Mouse (Mus musculus) E14TG2a.4 (cell line): Measurements from ENCODE around the gene Chst14.

Experiments
- CTCF ChIP-seq: conservative IDR thresholded peaks from 2 replicates; pipeline ENCODE4 v1.5.1; 2014; ENCODE audit warnings: low read length
- POU5F1 ChIP-seq: IDR thresholded peaks from 2 replicates; pipeline ENCODE4 v1.6.1; 2014; ENCODE audit warnings: low read length, borderline replicate concordance

DNA sequence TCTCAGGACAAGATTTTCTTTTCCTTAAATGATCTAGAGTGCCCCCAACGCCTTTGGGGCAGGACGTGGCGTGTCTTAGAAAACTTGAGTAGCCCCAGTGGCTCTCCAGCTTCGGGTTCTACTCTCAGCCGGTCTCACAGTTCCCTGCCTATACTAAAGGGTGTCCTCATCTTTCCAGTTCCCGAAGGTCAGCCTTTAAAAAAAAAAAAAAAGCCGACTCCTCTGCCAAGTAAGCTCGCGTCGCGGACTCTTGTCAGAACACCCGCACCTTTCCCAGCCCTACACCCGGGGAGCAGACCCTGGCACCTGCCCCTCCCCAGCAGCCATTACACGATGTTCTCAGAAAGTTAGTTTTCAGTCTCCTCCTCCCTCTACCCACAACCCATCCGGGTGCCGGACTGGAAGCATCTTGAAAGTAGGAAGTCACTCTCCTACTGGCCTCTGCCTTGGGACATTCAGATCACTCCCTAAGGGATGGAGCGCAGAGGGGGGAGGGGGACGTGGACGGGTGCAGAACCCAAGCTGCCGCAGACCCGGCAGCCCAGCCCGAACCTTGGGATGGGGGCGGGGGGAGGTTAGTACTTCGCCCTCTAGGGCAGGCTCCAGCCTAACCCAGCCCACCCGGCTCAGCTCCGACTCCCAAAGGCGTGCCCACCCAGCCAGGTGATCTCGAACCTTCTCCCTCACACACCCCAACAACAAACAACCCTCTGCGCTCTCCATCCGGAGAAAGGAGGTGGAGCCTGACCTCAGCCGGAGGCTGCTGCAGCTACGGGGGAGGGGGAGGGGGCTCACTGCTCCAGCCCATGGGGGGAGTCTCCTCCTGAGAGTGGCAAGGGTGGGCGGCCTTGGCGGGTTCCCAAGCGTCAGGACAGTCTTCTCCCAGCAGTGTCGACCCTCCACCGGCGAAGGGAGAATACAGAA lies 30.0 kb upstream of the Chst14 start:
- TF ChIP-seq CTCF (no peak), POU5F1 (0 out of 2 replicates have a peak, but pooled peaks have one; percentile 4)
